Mouse (Mus musculus) common myeloid progenitor, adult 5-6 weeks (primary cell): ENCODE measurements around the gene Rtcb. TPM values are rescaled to one million over a fixed set of nuclear protein-coding genes. Genes with fewer than 3 reads are reported as not detected.

ENCODE experiments used
- ATAC-seq: replicated peaks from 2 replicates; pipeline ENCODE4 v1.8.0; 2016; ENCODE audit warnings: low read depth, mild to moderate bottlenecking, moderate TSS enrichment, inconsistent platforms; ENCODE audit not compliant: poor library complexity, severe bottlenecking
- total RNA-seq: library from RNA; stranded (forward); fragments of 200-1000, 187-1606 nt; gene quantifications from 2 replicates; pipeline ENCODE4 v1.2.3, GENCODE M21; 2017

Gene Rtcb
- 176 and 191 TPM in 2 replicates for total RNA-seq

DNA sequence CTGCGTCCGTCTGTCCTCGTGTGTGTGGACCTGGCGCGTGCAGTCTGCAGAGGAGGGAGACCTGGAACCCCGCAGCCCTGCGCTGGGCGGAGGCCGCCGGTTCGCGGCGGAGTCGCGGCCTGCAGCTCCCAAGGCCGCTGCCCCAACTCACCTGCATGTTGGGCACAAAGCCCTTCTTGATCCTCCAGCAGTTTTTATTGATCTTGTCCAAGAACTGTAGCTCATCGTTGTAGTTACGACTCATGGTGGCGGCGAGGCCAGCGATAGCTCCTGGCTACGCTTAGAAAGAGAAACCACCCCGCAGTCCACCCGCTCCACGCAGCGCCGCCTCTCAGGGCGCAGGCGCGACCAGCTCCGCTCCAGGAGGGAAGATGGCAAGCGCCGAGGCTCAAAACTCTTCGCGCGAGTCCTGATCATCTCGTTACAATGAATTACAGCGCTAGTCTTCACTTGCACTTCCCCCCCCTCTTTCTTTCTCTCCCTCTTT is at the start of gene Rtcb:
Gene Rtcb, minus strand, starts transcription at position 360 of the 487 bp plus-strand sequence.
- ATAC-seq = peak; percentile 97

DNA sequence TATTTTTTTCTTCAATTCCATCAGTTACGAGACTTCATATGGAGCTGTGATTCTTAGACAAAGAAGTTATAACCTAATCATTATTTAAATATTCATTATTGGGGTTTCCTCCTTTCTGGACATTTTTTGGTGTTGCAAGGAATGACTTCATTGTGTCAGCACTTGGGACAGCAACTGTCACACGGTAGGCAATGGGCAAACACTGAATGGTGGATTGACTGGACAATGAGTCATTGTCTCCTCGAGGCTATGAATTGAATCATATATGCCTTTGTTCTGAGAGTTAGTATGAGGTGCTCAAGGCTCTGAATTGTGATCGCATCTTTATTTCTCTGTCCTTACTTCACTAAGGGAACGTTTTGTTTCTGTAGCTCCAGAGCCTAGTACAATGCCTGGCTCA is 48.8 kb upstream of the Rtcb start:
- ATAC-seq = no peak

DNA sequence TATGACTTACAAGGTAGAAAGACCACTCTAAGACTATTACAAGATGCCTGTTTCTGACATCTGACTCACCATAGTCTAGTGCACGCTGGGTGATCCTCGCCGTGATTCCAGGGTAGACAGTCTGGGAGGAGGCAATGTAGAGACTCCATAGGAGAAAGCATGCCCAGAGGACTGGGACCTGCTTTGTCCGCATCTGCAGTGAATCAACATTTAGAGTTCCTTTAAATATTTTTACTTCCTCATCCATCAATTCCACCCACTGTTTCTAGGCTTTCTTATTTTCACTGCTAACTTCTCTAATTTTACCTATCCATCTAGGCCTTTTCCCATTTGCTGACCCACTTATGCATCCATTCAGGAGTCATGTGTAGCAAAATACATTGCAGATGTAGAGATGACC is 42.8 kb upstream of the Rtcb start:
- peak; percentile 25; the same call in 1 of the 2 replicates for ATAC-seq

DNA sequence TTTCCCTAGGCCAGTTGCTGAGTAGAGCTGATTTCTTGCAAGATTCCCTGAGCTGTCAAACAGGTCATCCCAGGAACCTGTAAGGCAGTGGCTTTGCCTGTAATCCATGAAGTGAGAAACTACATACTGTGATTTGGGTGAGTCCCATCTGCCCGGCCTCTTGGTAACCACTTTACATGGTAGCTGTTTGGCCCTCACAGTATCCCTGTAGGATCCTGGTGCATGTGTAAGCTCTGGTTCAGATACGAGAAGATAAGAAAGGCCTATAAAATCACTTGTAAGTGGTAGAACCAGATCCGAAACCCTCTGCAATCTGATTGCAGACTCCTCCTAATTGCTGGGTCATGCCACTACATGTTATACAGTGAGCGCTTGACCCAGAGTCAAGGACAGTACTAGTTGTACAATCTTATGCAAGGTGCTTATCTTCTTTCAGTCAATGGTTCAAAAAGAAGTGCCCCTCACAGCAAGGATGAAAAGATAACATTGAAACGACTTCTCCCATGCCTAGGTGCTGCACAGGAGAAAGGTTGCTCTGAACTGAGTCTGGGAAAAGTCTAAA is 37.0 kb upstream of the Rtcb start:
- no peak for ATAC-seq

DNA sequence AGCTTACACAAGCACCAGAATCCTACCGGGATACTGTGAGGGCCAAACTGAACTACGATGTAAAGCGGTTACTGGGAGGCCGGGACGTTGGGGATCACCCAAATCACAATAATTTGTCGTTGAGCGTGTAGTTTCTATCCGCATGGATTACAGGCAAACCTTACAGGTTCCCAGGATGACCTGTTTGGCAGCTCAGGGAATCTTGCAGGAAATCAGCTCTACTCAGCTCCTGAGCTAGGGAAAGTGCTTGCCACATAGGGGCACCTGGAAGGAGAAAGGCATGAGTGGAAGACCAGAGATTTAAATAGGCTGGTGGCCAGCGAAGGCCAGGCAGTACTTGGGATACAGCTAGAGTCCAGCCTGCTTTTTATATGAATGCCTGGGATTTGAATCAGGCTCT is 36.2 kb upstream of the Rtcb start:
- no peak for ATAC-seq

DNA sequence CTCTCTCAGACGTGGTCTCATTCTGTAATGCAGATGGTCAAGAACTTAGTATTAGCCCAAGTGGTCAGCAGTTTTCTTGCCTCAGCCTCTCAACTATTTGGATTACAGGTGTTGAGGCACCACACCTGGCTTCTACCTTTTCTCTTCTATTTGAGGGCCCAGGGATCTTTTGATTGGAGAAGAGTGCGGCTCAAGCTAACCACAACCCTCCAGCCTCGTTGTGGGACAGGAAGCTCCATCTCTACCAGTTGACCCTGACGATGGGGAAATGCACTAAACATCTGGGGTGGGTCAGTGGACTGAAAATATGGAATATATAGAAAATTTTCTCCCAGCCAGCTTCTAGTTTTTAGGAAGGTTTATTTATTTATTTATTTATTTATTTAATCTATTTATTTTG is 34.8 kb upstream of the Rtcb start:
- ATAC-seq = no peak

DNA sequence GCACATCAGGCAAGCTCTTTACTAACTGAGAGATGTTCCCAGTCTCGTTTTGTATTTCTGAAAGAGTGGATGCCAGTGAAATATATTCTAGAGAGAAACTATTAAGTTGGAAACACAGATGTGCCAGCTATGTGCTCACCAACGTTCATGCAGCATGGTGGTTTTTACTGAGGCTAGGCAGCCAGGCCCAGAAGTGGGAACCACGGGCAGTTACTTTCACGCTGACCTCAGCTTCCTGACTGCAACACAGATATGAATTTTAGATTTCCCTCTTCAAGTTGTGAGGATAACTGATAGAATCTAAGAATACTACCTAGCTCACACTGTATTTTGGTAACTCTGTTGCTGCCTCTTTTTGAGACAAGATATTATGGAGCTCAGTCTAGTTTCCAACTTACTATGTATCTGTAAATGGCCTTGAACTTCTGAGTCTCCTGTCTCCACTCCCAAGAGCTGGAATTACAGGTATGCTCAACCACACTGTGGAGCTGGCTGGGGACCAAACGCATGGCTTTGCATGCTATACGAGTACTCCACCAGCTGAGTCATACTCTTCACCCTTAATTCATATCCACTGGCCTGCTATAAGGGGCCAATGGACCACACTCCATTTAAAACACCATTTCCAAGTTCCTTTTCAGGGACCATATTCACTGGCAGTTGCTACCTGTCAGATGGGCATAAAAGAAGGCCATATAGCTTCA is 31.9 kb upstream of the Rtcb start:
- ATAC-seq = peak; percentile 82

DNA sequence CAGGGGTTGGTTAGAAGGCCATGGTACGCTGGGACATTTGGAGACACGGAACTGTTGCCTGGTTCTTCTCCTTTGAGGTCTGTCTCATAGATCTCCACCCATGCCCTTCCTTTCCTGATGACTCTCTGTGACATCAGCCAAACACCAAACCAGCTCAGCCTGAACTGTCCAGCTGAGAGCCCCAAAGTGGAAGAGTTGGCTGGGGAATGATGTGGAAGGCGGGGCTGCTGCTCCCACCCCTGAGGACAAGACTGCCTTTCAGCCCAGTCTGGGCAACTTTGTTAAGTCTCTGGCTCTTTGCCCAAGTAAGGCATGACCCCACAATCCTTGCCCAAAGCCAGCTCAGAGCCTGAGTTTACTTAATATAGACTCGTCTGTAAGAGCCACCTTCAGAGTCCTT is 15.3 kb upstream of the Rtcb start:
- ATAC-seq = no peak

DNA sequence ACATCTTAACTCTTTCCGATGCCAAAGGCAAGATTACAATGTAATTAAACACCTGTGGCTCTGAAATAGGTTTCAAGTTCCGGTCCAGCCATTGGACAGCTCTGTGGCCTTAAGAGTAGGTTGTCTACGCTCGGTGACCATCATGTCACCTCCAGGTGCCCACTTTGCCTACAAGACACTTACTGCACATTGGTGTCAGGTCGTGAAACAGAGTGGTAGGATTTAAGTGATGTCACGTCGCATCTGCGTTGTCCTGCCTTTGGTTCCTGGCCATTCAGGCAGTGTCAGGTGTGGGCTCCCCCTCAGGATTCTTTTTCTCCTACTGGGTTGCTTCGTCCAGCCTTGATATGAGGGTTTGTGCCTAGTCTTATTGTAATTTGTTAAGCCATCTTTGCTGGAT is 14.2 kb upstream of the Rtcb start:
- ATAC-seq = no peak

DNA sequence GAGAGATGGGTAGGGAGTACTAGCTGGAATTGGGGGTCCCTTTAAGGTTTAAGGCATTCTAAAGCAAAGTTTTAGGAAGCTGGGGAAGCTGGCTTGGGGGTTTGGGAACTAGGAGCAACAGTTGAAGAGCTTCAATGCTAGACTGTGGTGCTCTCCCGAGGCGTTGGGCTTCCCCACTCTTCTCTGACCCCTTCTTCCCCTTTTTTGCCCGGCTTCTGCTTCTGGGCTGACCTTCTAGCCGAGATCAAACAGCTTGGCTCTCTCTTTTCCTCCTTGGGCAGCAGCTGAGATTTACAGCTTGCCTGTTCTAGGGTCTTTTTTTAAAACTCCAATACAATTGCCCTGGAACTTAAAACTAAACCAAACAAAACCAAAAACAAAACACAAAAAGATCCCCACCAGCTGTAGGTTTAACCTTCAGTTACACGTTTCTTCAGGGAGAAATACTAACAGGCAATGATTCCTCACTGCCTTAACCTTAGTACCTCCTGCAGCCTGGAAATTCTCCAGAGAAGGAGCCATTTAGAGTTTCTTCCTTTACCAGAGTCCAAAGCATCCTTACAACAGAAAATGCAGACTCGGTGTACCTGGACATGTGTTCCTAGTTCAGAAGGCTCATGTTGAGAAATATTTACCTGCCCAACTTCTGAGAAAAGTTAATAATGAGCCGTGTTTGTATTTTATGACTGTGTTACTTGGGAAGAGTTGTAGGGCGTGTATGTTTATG is 12.4 kb upstream of the Rtcb start:
- ATAC-seq = peak; percentile 87

DNA sequence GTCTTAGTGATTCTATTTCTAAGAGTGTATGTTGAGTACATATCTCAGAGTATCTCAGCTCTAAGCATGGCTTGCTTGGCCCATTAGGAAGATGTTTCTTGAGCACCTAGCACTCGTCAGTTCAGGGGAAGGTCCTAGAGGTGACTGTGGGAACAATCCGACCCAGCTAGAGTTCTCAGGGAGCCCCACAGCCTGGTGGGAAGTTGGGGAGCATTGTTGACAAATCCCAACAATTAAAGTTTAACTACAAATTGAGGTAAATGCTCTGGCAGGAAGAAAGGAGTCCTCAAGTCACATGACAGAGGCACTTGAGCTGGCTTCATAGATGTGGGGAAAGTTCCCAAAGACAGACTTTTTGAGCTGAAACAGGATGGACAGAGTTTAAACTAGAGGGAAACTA is 11.1 kb upstream of the Rtcb start:
- ATAC-seq = no peak

DNA sequence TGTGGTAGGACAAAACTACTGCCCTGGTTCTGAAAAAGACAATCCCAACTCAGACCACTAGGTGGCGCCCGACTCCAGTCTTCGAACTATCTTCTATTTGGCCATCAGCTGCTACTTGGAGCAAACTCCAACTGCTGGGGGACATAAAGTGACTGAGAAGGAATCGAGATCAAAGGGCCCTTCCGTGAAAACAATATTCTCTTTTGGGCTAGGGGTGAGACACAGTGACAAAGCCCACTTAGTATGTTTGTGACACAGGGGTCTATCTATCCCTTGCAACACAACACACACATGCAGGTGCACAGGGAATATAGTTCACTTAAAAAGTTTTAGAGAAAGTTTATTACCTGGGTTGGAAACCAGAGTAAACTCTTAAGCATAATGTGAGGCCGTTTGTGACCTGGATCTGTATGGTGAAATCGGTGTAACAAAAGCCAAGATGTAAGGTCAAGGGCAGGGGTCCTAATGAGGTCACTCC is 10.6 kb upstream of the Rtcb start:
- peak; percentile 89 for ATAC-seq

DNA sequence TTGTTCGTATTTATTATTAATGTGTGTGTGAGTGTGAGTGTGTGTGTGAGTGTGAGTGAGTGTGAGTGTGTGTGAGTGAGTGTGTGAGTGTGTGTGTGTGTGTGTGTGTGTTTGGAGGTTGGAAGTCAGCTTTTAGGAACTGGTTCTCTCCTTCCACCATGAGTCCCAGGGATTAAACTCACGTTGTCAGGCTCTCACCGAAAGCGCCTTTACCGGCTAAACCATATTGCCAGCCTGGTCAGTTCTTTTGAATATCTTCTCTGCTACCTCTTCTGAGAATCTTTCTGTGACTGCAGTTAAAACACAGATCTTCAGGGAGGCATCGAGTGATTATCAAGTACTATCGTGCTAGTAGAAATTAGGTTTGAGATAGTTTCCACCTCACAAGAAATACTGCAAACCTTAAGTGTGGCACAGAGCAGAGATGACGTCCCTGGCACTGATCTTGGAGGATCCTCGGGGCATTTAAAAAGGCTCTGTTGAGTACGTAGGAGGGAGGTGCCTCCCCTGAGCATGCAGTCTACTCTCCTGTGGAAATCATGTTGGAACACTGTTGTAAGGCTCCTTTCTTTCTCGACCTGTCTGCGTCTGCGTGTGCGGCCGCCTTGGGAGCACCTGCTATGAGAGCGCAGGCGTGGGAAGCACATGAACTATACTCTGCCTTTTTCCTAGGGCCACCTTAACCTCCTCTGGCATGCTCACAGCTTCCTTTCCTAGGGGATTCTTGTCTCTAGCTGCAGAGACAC is 10.0 kb upstream of the Rtcb start:
- ATAC-seq = no peak

DNA sequence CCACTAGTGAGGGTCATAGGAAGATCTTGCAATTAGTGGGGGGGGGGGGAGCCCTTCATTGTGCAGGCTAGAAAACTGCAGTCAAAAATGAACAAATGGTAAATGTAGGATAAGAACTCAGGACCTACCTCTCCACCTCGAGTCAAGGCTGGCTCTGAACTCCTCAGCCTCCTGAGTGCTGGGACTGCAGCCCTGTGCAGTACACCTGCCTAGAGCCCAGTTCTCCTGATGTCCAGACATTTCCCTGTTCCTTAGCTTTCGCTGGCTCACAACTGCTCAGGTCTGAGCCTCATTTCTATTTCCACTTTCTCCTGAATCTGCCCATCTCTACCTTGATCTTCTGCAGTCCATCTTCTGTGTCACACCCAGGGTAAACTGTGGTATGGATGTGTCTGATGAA is 8.9 kb upstream of the Rtcb start:
- no peak for ATAC-seq

DNA sequence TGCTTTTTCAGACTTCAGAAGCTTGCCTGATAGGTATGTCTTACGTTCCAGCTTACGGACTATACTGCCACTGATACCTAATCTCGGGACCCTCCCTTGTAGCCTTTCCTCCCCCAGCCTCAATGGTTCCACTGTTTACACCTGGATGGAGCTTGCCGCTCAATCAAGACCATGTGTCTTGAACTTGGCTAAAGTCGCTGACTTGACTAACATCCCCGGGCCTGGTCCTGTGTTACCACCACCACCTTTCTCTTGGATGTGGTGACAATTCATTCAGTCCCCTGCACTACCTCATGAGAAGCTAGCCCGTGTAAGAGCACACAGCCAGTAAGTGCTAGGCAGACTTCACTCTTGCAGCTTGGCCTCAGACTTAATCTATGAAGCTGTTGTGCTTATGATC is 6.7 kb upstream of the Rtcb start:
- no peak for ATAC-seq

DNA sequence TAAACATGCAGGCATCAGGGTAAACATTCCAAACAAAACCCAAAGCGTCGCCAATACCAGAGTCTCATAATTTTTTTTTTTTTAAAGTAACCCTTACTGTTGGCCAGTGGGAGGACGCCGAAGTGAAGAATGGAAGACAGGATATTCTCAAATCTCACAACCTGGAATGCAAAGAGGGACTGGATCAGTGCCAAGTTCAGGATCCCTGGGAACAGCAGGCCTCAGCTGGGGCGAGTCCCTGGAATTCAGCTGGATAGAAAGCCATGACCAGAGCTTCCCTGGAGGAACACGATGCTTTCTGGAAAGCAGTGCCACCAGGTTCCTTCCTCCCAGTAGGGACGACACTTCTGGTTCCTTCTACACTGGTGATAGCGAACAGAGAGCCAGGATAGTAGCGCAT is 5.3 kb upstream of the Rtcb start:
- no peak for ATAC-seq

DNA sequence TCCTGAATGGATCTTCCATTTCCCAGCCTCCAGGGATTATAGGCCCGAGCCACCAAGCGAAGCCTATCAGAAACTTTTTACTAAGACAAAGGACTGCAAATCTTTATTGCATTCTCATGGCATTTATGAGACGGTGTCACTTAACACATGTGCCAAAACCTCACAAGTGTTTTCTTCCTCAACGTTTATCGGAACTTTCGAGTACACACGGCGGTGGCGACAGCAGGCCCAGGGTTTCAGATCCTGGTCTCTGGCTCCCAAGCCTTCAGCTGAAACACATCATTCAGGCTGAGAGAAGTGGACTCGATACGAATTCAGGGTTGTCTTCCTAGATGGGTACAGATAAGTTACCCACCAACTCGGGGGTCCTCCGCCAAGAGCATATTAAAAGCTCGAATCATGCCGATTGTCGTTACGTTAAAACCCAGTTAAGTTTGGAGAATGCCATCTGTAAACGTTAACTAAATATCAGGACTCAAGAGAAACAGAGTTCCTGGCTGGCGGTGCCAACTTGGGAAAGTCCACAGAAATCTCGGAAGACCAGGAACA is 678 bp downstream of the Rtcb start:
- ATAC-seq = peak; percentile 47

DNA sequence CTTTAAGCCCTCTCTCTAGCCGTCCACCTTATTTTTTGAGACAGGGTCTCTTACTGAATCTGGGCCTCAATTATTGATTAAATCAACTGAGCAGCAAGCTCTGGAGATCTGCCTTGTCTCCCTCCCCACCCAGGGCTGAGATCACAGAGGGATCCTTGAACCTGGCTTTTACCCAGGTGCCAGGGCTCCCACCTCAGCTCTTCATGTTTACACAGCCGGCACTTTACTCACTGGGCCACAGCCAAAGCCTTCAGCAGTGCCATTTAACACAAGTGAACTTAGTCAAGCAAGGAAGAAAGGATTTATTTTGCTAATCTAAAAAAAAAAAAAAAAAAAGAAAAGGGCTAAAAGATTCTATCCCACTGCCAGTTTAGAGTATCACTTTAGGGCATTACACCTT is 3.2 kb downstream of the Rtcb start:
- no peak for ATAC-seq

DNA sequence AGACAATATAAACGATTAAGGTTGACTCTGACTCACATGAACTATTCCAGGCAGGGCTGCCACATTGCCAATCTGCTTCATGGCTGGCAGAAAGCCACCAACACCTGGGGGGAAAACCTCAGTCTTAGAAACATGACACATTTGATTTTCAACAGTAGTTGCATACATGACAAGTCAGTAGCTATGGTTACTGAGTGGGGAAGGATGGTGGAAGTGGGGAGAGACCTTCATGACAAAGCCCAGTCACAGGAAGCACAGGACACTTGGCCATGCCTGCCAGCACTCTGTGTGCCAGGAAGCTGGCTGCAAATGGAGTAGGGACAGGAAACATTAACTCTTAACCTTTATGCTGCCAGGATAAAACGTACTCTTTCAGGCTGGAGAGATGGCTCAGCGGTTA is 4.2 kb downstream of the Rtcb start:
- no peak for ATAC-seq

DNA sequence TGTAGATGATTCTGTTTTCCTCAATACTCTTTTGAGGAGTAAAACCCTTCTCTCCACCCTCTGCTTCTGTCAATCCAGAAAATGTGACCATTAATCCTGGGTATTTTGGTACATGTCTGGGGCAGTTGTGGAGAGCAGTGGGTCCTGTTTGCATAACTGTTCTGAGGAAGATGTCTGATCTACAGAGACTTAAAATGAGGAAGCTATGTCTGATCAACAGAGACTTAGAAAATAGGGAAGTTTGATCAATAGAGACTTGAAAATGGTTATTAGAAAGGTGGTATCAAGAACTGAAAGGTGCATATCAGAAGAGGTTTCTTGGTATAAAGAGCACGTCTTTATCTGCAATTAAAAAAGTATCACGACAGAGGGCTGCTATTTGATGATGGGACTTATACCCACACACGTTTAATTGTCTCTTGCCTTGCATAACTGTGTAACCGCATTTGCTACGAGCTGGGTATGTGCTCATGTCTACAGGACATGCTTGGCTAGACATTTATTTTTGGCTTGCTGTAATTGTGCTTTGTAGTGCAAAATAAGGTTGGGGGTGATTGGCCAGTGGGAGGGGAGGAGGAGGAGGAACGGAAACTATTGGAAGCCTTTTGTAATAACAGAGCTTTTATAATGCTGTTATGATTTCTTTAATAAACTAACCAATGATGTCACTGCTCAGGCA is 5.7 kb downstream of the Rtcb start:
- ATAC-seq = peak; percentile 65
